Mouse (Mus musculus): Measurements from ENCODE around the gene Eif4a1. TPM values are rescaled to one million over a fixed set of nuclear protein-coding genes. Genes with fewer than 3 reads are reported as not detected.

Eif4a1 gene
- 199 and 324 TPM in 2 replicates for polyA plus RNA-seq (2012; rRNA removed; ENCODE audit: low replicate concordance)

DNA sequence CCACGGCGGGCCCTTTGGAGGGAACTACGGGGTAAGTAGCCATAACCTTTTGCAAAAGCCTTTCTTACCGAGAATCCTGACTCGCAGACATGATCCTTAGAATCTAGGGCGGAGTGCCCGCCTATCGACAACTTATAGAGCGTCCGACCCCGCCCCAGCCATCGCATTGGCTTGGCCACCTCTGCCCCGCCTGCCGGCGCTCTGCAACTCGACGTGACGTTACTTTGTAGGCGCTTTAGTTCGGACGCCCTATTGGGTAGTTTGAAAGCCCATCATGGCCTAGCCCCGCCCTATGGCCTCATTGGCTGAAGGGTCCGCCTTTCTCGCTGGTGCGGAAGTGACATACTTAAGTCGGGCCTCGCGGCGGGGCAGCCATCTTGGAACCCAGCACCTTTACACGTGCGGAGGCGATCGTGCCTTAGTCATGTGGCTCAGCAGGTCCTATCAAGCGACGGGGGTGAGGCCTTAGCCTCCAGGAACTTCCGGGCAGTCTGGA is at the start of gene Eif4a1:
Gene Eif4a1, minus strand, starts transcription at position 213 of the 496 bp plus-strand sequence.

DNA sequence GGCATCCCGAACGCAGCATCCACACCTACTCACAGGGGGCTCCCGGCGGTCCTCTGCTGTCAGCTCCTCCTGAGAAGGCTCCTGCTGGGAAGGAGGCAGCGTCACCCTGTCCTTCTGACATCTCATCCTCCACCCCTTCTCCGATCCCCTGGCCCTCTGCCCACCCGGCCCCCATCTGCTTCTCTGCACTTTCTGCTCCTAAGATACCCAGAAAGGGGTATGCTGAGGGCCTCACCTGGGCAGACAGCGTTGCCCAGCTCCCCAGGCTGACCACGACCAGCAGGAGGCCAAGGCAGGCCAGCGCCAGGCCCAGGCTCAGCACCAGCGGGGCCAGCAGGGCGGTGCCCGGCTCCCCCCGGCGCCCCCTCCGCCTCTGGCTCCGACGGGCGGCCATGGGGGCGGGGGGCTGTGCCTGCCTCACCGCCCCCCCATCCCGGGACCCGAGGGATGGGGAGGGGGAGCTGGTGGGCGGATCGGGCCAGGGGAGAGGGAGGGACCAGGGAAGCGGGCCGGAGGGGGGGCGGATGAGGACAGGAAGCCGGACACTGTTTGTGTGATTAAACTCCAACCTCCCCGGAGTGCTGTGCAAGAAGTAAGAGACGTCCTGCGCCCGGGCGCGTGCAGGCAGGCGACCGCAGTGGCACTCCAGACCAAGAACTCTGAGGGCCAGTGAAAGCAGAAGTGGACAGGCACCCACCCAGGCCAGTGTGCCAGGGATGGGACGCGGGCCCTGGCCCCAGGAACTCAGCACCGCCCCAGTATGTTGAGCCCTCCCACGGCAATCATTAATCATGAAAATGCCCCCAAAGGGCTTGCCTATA is 23.3 kb upstream of the Eif4a1 start, which contains the start of the genes Tnfsf12 and Tnfsfm13:
Gene Tnfsf12, minus strand, starts transcription at position 489 of the 821 bp plus-strand sequence.
Gene Tnfsfm13, minus strand, starts transcription at position 738 of the 821 bp plus-strand sequence.

DNA sequence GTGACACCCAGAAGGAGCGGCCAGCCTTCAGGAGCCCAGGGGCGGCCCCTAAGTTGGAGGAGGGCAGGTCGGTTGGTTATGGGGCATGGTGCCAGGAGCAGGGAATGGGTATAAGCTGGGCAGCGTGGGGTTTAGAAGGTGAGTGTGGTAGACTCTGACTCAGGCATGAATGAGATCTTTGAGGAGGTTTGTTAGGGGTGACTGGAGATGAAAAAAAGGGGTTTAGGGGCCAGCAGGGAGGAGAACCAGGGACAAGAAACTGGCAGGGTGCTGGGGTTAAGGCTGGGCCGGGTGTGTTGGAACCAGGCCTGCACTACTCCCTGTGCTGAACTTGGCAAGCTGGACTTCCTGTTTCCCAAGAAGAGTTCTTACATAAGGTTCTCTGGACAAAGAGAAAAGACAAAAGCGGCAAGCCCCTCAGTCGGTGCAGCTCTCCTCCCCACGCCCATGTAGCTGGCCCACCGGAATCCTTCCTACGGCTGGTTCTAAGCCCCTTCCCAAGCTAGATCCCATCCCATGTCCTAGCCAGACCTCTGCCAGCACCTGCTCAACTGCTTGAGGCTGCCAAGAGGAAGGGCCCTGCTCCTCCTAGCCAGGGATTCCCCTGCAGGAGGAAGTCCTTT is 13.4 kb upstream of the Eif4a1 start, which contains the start of gene Tnfsf13:
Gene Tnfsf13, minus strand, starts transcription at position 259 of the 623 bp plus-strand sequence.

DNA sequence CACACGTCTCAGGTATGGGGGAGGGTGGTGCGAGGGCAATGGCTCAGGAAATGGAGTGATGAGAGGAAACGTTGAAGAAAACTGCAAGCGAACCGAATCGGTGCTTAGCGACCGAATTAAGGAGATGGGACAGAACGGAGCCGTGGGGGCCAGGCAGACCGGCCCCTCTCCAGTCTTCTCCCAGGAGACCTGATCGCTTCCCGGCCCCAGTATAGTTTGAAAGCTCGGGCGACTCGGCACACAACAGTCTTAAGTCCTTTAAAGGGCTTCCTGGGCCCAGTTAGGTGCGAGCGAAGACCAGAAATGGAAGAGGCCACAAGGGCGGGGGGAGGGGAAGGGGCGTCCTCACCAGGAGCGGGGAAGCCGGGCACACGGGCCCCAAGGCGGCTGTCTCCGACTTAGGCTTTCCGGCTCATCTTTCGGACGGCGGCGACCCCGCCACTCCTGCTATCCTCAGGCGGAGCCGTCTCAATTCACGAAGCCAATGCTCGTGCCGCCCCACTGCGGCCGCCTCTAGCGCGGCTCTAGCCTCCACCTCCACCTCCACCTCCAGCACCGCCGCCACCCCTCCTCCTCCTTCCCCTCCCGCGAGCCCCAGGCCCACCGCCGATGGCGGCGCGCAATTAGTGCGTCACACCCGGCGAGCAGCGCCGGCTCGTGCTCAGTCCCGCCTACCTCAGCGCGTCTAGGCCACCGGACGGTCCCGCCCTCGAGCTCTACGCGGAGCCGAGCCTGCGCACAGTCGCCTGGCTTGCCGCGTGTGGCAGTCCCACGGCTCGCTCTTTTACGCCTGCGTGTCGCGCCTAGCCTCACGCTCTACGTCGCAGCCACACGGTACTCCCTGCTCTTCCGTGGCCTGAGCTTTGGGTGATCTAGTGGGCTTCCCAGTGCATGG is 9.3 kb upstream of the Eif4a1 start, which contains the start of gene Senp3:
Gene Senp3, minus strand, starts transcription at position 771 of the 895 bp plus-strand sequence.

DNA sequence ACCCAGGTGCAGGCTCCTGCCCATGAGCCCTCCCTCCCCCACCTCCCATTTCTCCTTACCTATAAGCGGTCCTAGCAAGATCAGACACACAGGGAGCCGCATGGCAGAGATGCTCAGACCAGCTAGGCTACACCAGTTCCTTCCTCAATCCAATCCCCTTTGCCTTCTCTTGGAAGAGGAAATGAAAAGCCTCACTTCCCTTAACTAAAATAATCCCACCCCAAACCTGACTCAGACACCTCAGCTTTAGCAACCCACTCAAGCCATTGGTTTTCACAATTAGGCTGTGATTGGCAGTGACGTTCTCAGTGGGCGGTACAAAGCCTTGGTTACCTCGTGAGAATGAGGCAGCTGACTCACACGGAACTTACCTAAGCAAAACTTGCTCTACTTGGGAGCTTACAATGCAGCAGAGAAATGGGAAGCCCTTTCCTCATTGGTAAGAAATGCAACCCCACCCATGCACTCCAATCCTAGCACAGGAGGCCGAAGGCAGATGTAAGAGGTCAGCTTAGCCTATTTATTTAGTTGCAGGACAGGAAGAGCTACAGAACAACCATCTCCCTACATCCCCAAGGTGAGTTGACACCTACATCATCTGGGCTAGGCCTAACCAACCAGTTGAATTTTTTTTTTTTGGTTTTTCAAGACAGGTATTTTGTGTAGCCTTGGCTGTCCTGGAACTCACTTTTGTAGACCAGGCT is 6.1 kb downstream of the Eif4a1 start, which contains the start of gene Cd68:
Gene Cd68, minus strand, starts transcription at position 193 of the 704 bp plus-strand sequence.

DNA sequence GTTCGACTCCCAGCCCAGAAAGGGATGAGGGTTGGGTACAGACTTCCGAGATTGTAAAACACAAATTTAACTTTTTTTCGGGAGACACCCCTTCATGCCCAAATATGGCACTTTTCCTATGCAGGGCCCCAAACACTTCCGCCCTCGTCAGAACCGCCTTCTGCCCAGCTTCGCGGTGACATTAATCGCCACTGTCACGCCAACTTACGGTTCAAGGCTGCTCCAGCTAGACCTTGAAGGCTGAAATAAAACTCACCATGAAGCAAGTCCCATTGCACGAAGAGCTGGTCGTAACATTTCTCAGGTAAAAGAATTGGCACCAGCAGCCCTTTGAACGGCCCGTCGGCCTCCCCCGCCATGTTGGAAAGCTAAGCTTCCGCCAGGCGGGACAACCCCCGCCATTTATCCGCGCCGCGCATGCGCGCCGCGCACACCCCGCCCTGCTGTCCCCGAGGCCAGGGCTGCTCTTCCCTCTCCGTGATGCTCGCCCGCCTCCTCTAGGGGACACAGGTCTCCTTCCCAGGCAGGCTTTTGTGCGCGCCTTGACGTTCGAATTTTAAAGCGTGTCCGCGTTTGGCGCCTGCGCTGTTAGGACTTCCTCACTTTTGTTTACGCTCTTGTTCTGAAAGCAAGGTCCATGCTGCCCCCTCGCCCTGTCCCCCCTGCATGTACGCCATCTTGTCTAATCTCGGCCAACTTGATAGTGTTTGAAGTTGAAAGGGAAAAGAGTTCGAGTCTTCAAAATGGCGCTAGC is 9.8 kb downstream of the Eif4a1 start, which contains the start of gene Mpdu1:
Gene Mpdu1, minus strand, starts transcription at position 430 of the 754 bp plus-strand sequence.

DNA sequence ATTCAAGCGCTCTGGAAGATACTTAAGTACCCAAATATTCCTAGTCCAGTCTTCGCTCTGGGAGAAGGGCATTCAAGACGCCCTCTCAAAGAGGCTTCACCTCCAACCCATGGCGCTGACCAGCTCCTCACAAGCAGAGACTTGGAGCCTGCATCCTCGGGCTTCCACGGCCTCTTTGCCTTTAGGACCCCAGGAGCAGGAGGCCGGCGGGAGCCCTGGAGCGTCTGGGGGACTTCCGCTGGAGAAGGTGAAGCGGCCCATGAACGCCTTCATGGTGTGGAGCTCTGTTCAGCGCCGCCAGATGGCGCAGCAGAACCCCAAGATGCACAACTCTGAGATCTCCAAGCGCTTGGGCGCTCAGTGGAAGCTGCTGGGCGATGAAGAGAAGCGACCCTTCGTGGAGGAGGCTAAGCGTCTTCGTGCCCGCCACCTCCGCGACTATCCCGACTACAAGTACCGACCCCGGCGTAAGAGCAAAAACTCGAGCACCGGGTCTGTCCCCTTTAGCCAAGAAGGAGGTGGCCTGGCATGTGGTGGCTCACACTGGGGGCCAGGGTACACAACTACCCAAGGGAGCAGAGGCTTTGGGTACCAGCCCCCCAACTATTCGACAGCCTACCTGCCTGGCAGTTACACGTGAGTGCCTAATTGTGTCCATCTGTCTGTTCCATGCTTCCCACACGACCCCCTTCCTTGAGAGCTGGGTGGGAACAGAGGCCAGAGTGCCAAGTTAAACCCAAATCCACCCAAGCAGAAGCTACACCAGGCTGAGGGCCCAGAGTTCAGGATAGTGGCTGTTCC is 16.8 kb downstream of the Eif4a1 start, which contains the start of gene Sox15:
Gene Sox15, plus strand, starts transcription at position 51 of the 801 bp plus-strand sequence.

DNA sequence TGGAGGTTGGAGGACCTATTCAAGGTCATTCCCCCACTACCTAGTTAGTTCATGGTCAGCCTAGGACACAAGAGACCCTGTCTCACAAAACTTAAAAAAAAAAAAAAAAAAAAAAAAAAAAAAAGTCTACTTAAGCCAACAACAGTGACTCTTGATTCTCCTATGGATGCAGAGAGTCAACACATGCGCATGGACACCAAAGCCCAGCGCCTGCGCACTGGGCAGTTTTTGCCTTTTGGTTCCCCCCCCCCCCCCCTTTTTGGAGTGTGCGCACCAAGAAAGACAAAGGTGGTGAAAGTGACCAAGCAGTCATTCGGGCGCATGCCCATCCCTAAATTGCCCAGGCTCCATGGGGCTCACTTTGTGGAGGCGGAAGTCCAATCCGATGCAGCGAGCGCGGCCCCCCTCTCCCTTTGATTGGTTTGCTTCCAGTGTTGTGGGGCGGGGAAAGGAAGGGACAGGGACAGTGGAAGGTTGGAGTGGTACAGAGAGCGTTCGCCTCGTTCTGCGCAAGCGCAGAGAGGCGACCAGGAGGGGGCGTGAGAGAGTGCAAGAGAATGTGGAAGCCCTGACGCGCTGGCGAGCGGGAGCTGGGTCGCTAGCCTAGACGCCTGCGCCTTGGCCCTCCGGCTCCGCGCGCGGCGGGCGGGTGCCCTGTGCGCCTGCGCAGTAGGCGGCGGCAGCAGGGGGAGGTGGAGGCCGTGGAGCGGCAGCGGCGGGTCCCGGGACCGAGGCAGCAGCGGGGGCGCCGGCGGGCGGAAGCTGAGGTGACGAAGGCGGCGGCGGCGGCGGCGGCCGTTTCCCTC is 39.7 kb downstream of the Eif4a1 start, which contains the start of gene Fxr2:
Gene Fxr2, plus strand, starts transcription at position 707 of the 806 bp plus-strand sequence.

DNA sequence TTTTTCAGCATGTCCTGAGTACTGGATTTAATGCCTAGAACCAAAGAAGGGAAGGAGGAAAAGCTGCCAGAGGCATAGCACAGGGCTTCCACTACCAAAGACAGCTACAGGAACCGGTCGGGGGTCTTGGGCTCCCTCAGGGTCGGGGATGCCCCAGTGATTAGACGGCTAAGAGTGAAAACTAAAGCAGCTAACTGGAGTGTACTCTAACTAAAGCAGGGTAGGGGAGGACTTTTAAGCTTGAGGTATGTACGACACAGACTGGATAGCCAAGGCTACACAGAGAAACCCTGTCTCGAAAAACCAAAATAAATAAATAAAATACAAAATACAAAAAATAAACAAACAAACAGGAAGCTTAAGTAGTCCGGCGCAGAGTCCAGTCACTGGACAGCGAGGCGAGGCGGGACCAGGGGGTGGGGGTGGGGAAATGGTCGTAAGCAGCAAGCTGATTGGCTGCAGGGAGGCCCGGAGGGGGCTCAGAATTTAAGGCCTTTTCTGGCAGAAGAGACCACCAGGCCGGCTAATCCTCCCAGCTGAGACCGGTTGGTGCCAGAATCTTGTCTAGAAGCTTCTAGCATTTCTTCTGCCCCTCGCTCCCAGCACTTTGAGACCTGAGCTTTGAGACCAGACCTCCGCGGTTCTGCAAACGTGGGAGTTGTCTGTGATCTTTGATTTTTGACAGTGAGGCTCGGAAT is 50.5 kb downstream of the Eif4a1 start, which contains the start of gene Sat2:
Gene Sat2, plus strand, starts transcription at position 454 of the 698 bp plus-strand sequence.

DNA sequence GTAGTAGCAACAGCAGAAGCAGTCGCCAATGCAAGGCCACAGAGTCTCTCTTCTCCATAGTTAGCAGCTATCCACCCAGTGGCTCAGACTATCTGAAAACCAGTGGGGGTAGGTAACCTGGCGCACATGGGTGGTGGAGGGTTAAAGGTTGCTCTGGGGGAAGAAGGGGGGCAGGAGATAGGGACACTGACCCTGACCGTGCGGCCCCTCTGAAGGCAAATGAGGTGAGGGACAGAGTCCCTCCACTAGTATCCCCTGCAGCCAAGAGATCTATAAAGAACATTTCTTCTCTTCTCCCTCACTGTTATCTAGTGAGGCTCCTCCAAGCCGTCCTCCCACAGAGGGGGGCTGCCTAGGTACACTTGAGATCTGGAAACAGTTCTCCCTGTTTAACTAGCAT is 54.4 kb downstream of the Eif4a1 start, which contains the start of gene Shbg:
Gene Shbg, minus strand, starts transcription at position 101 of the 400 bp plus-strand sequence.

Other genes with a start within 250 kb of the Eif4a1 start
- 0.20 and 0.27 TPM in 2 replicates for gene Dnah2, start 123.3 kb downstream of the Eif4a1 start, polyA plus RNA-seq (2012; rRNA removed; ENCODE audit: low replicate concordance)
- gene Efnb3, start 112.2 kb downstream of the Eif4a1 start, polyA plus RNA-seq (2012; rRNA removed; ENCODE audit: low replicate concordance) = 1.1 and 2.5 TPM in 2 replicates
- gene Wrap53, start 92.2 kb downstream of the Eif4a1 start, polyA plus RNA-seq (2012; rRNA removed; ENCODE audit: low replicate concordance) = 19.0 and 19.8 TPM in 2 replicates
- 122 and 145 TPM in 2 replicates for gene Trp53, start 92.1 kb downstream of the Eif4a1 start, polyA plus RNA-seq (2012; rRNA removed; ENCODE audit: low replicate concordance)
- gene Atp1b2, start 66.5 kb downstream of the Eif4a1 start, polyA plus RNA-seq (2012; rRNA removed; ENCODE audit: low replicate concordance) = 11.6 and 60.5 TPM in 2 replicates
- 0.08 TPM in 1 of 2 replicates, not detected in the other for gene Shbg, start 54.5 kb downstream of the Eif4a1 start, polyA plus RNA-seq (2012; rRNA removed; ENCODE audit: low replicate concordance)
- gene Sat2, start 50.4 kb downstream of the Eif4a1 start, polyA plus RNA-seq (2012; rRNA removed; ENCODE audit: low replicate concordance) = 2.1 and 6.7 TPM in 2 replicates
- gene Fxr2, start 39.4 kb downstream of the Eif4a1 start, polyA plus RNA-seq (2012; rRNA removed; ENCODE audit: low replicate concordance) = 50.5 and 57.2 TPM in 2 replicates
- 0.66 and 1.1 TPM in 2 replicates for gene Sox15, start 17.1 kb downstream of the Eif4a1 start, polyA plus RNA-seq (2012; rRNA removed; ENCODE audit: low replicate concordance)
- 139 and 176 TPM in 2 replicates for gene Mpdu1, start 9.8 kb downstream of the Eif4a1 start, polyA plus RNA-seq (2012; rRNA removed; ENCODE audit: low replicate concordance)
- gene Cd68, start 6.3 kb downstream of the Eif4a1 start, polyA plus RNA-seq (2012; rRNA removed; ENCODE audit: low replicate concordance) = 76.8 and 80.0 TPM in 2 replicates
- gene Senp3, start 9.7 kb upstream of the Eif4a1 start, polyA plus RNA-seq (2012; rRNA removed; ENCODE audit: low replicate concordance) = 40.2 and 91.5 TPM in 2 replicates
- 5.2 and 9.5 TPM in 2 replicates for gene Tnfsf13, start 13.4 kb upstream of the Eif4a1 start, polyA plus RNA-seq (2012; rRNA removed; ENCODE audit: low replicate concordance)
- 48.2 and 64.3 TPM in 2 replicates for gene Tnfsf12, start 23.4 kb upstream of the Eif4a1 start, polyA plus RNA-seq (2012; rRNA removed; ENCODE audit: low replicate concordance)
- 8.4 and 11.1 TPM in 2 replicates for gene Tnfsfm13, start 23.7 kb upstream of the Eif4a1 start, polyA plus RNA-seq (2012; rRNA removed; ENCODE audit: low replicate concordance)
- 18.0 and 27.0 TPM in 2 replicates for gene Polr2a, start 86.2 kb upstream of the Eif4a1 start, polyA plus RNA-seq (2012; rRNA removed; ENCODE audit: low replicate concordance)
- not detected in 2 replicates for gene Slc35g3, start 89.5 kb upstream of the Eif4a1 start, polyA plus RNA-seq (2012; rRNA removed; ENCODE audit: low replicate concordance)
- gene Zbtb4, start 93.5 kb upstream of the Eif4a1 start, polyA plus RNA-seq (2012; rRNA removed; ENCODE audit: low replicate concordance) = 47.2 and 88.9 TPM in 2 replicates
- gene Chrnb1, start 123.5 kb upstream of the Eif4a1 start, polyA plus RNA-seq (2012; rRNA removed; ENCODE audit: low replicate concordance) = 14.0 and 38.5 TPM in 2 replicates
- gene Fgf11, start 129.4 kb upstream of the Eif4a1 start, polyA plus RNA-seq (2012; rRNA removed; ENCODE audit: low replicate concordance) = 11.4 and 13.5 TPM in 2 replicates
- gene Tmem102, start 133.2 kb upstream of the Eif4a1 start, polyA plus RNA-seq (2012; rRNA removed; ENCODE audit: low replicate concordance) = 4.5 and 10.8 TPM in 2 replicates
- not detected in 2 replicates for gene Gm39566, start 142.9 kb upstream of the Eif4a1 start, polyA plus RNA-seq (2012; rRNA removed; ENCODE audit: low replicate concordance)
- not detected in 2 replicates for gene Spem2, start 146.0 kb upstream of the Eif4a1 start, polyA plus RNA-seq (2012; rRNA removed; ENCODE audit: low replicate concordance)
- gene Spem1, start 149.8 kb upstream of the Eif4a1 start, polyA plus RNA-seq (2012; rRNA removed; ENCODE audit: low replicate concordance) = 0.19 and 0.35 TPM in 2 replicates
- gene Nlgn2, start 165.4 kb upstream of the Eif4a1 start, polyA plus RNA-seq (2012; rRNA removed; ENCODE audit: low replicate concordance) = 23.5 and 39.4 TPM in 2 replicates
- 180 and 280 TPM in 2 replicates for gene Tmem256, start 166.1 kb upstream of the Eif4a1 start, polyA plus RNA-seq (2012; rRNA removed; ENCODE audit: low replicate concordance)
- 125 and 161 TPM in 2 replicates for gene Plscr3, start 174.0 kb upstream of the Eif4a1 start, polyA plus RNA-seq (2012; rRNA removed; ENCODE audit: low replicate concordance)
- gene Tnk1, start 186.3 kb upstream of the Eif4a1 start, polyA plus RNA-seq (2012; rRNA removed; ENCODE audit: low replicate concordance) = 11.8 and 14.1 TPM in 2 replicates
- not detected in 2 replicates for gene Tmem95, start 205.6 kb upstream of the Eif4a1 start, polyA plus RNA-seq (2012; rRNA removed; ENCODE audit: low replicate concordance)
- 11.8 and 13.5 TPM in 2 replicates for gene Kctd11, start 209.0 kb upstream of the Eif4a1 start, polyA plus RNA-seq (2012; rRNA removed; ENCODE audit: low replicate concordance)
- gene Acap1, start 223.1 kb upstream of the Eif4a1 start, polyA plus RNA-seq (2012; rRNA removed; ENCODE audit: low replicate concordance) = 40.3 and 80.4 TPM in 2 replicates
- gene 2810408A11Rik, start 228.6 kb upstream of the Eif4a1 start, polyA plus RNA-seq (2012; rRNA removed; ENCODE audit: low replicate concordance) = 0.80 and 1.1 TPM in 2 replicates
- 44.0 and 45.9 TPM in 2 replicates for gene Neurl4, start 228.6 kb upstream of the Eif4a1 start, polyA plus RNA-seq (2012; rRNA removed; ENCODE audit: low replicate concordance)
- gene Gps2, start 241.5 kb upstream of the Eif4a1 start, polyA plus RNA-seq (2012; rRNA removed; ENCODE audit: low replicate concordance) = 130 and 139 TPM in 2 replicates
- gene Eif5a, start 249.5 kb upstream of the Eif4a1 start, polyA plus RNA-seq (2012; rRNA removed; ENCODE audit: low replicate concordance) = 301 and 469 TPM in 2 replicates

Measured in mammary gland, adult 2 months (tissue).